Mouse (Mus musculus) lung, embryonic 14.5 days (tissue): ENCODE results near the gene Meox1. TPM values are rescaled to one million over a fixed set of nuclear protein-coding genes. Genes with fewer than 3 reads are reported as not detected.

Experiments used
- ATAC-seq: fragments of 200-750 bp; cut with Nextera tagmentation; 2 replicates; pipeline ENCODE4 v1.8.0; 2017; ENCODE audit warnings: mild to moderate bottlenecking, moderate TSS enrichment, moderate library complexity; ENCODE audit not compliant: insufficient read depth
- DNase-seq: peaks from one replicate; pipeline ENCODE4 v3.0.0-alpha.2; 2015
- H3K27ac ChIP-seq: fragments of 300-500 bp; sonication (generic); 2 replicates; pipeline ENCODE4 v1.5.1; 2014; ENCODE audit warnings: low read depth, mild to moderate bottlenecking, moderate library complexity
- H3K27me3 ChIP-seq: fragments of 300-500 bp; sonication (generic); 2 replicates; pipeline ENCODE4 v1.6.1; 2014; ENCODE audit warnings: low read length, control low read depth; ENCODE audit not compliant: insufficient read depth
- H3K36me3 ChIP-seq: fragments of 300-500 bp; sonication (generic); 2 replicates; pipeline ENCODE4 v1.6.1; 2014; ENCODE audit warnings: control low read depth; ENCODE audit not compliant: insufficient read depth
- H3K4me1 ChIP-seq: fragments of 300-500 bp; sonication (generic); 2 replicates; pipeline ENCODE4 v1.6.1; 2014; ENCODE audit warnings: antibody characterized with exemption, control low read depth; ENCODE audit not compliant: insufficient read depth
- H3K4me2 ChIP-seq: fragments of 300-500 bp; sonication (generic); 2 replicates; pipeline ENCODE4 v1.6.1; 2014; ENCODE audit warnings: mild to moderate bottlenecking
- H3K4me3 ChIP-seq: fragments of 300-500 bp; sonication (generic); 2 replicates; pipeline ENCODE4 v1.5.1; 2014; ENCODE audit warnings: low read depth, low read length
- H3K9ac ChIP-seq: fragments of 300-500 bp; sonication (generic); 2 replicates; pipeline ENCODE4 v1.6.1; 2014
- H3K9me3 ChIP-seq: fragments of 300-500 bp; sonication (generic); 2 replicates; pipeline ENCODE4 v1.6.1; 2016; ENCODE audit warnings: low read depth, low read length, control low read depth
- CTCF ChIP-seq: IDR thresholded peaks from 2 replicates; pipeline ENCODE4 v1.5.1; 2016; ENCODE audit warnings: antibody characterized with exemption, low read depth
- WGBS: fragments of 180-500 bp; shearing (Covaris S2); extraction: QIAGEN DNeasy Blood & Tissue Kit; methylation state at CpG from one replicate; pipeline ENCODE4 v1.1.7; 2014; 5-methylcytosine and 5-hydroxymethylcytosine counted together
- polyA plus RNA-seq: library from polyadenylated mRNA; unstranded; fragments of >200 nt; fragmentation: Nextera tagmentation; extraction: Ambion mirVana; gene quantifications from 2 replicates; pipeline ENCODE4 v1.2.1, GENCODE M21; 2014

The Meox1 gene
- polyA plus RNA-seq, 1 experiment from 2014 or later = 7.9 TPM

DNA sequence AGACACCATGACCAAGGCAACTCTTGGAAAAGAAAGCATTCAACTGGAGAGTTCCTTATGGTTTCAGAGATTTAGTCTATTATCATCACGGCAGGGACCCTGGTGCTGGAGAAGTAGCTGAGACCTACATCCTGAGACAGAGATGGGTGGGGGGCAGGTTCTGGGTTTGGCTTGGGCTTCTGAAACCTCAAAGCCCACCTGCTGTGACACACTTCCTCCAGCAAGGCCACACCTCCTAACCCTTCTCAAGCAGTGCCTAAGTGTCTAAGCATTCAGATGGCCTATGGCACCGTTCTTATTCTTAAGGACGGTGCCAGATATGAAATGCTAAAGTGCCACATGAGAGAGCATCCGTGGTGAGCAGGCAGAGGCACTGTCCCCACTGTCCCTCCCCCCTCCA lies 4.2 kb upstream of the Meox1 start:
- Histone ChIP-seq H3K27ac (no peak overlapping the region), H3K4me3 (no peak overlapping the region), H3K36me3 (no peaks in the 10 kb centered on the region), H3K27me3 (no peaks in the 10 kb centered on the region), H3K9me3 (no peaks in the 10 kb centered on the region), H3K4me1 (peaks cover 25% of the 10 kb centered on the region), H3K4me2 (no peak overlapping the region), H3K9ac (no peak overlapping the region)
- ATAC-seq (no peak), DNase-seq (no peak)
- 88% methylated on average over 4 of the region's 4 CpGs for WGBS
- TF ChIP-seq CTCF = no peak

GRCm38 (mm10) chr11:101896546-101897361 lies 2.6 kb upstream of the Meox1 start:
- Histone ChIP-seq H3K4me1 (peaks cover 25% of the 10 kb centered on the region), H3K27ac (no peak overlapping the region), H3K9ac (no peak overlapping the region), H3K36me3 (no peaks in the 10 kb centered on the region), H3K9me3 (no peaks in the 10 kb centered on the region), H3K4me3 (no peak overlapping the region), H3K4me2 (no peak overlapping the region), H3K27me3 (0 out of 2 replicates have a peak, but pooled peaks cover 1% of the 10 kb centered on the region)
- 14% methylated on average over 13 of the region's 13 CpGs for WGBS
- ATAC-seq (peak; percentile 18; the same call in 1 of the 2 replicates), DNase-seq (peak; percentile 69)
- TF ChIP-seq CTCF = no peak

DNA sequence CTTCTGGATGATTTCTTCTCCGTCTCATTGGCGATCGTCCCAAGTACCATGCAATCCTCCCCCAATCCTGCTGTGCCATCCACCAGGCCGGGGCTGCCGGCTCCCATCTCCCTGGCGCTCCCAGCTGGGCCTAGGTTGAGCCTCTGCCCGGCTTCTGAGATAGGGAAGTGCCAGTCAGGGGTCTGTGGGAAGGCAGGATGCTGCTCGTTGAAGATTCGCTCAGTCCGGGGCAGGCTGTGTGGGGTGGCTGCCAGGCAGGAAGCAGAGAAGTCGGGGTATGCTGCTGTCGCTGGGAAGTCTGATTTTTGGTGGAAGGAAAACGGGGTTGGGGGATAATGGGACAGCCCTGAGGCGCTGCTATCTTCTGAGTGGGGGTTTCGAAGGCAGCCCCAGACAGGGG lies 614 bp downstream of the Meox1 start:
- peak; percentile 61 for DNase-seq
- Histone ChIP-seq H3K9ac (peak overlapping the region; percentile 40), H3K4me1 (peaks cover 29% of the 10 kb centered on the region), H3K36me3 (no peaks in the 10 kb centered on the region), H3K4me2 (peak overlapping the region; percentile 57), H3K9me3 (no peaks in the 10 kb centered on the region), H3K27ac (peak overlapping the region; percentile 36; the same call in 1 of the 2 replicates), H3K4me3 (peak overlapping the region; percentile 25), H3K27me3 (0 out of 2 replicates have a peak, but pooled peaks cover 5% of the 10 kb centered on the region)
- ATAC-seq = peak; percentile 29; the same call in 1 of the 2 replicates
- TF ChIP-seq CTCF = no peak
- WGBS = 18% methylated on average over 15 of the region's 15 CpGs

DNA sequence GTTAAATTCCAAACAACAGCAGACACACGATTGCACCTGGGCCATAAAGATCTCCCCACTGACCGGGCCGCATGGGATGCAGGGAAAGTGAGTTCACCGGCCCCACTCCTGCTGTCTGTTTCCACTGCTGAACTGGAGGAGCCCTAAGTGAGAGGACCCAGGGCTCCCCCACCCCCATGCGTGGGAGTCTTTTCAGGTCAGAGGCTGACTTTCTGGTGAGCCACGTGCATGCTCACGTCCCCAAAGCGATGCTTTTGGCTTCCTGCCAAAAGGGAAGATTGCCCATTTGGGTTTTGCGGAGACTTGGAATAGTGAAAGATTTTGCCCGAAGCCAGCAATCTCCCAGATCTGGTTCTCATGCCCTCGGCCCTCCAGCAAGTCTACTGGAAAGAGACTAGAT lies 2.7 kb downstream of the Meox1 start:
- DNase-seq = peak; percentile 78
- no peak overlapping the region for H3K4me3 ChIP-seq
- peaks cover 29% of the 10 kb centered on the region for H3K4me1 ChIP-seq
- H3K4me2 ChIP-seq = peak overlapping the region; percentile 33
- H3K27ac ChIP-seq = no peak overlapping the region
- H3K27me3 ChIP-seq = 0 out of 2 replicates have a peak, but pooled peaks cover 5% of the 10 kb centered on the region
- ATAC-seq = no peak
- H3K9me3 ChIP-seq = no peaks in the 10 kb centered on the region
- no peak overlapping the region for H3K9ac ChIP-seq
- no peak for TF ChIP-seq CTCF
- H3K36me3 ChIP-seq = no peaks in the 10 kb centered on the region
- 12% methylated on average over 11 of the region's 11 CpGs for WGBS

GRCm38 (mm10) chr11:101889781-101890180 lies 4.4 kb downstream of the Meox1 start:
- no peak for TF ChIP-seq CTCF
- Histone ChIP-seq H3K9ac (peak overlapping the region; percentile 17; the same call in 1 of the 2 replicates), H3K4me2 (peak overlapping the region; percentile 52), H3K27me3 (0 out of 2 replicates have a peak, but pooled peaks cover 5% of the 10 kb centered on the region), H3K36me3 (no peaks in the 10 kb centered on the region), H3K4me3 (0 out of 2 replicates have a peak overlapping the region, but pooled peaks have one; percentile 3), H3K9me3 (no peaks in the 10 kb centered on the region), H3K4me1 (peaks cover 40% of the 10 kb centered on the region), H3K27ac (peak overlapping the region; percentile 10; the same call in 1 of the 2 replicates)
- WGBS = 2% methylated on average over 13 of the region's 13 CpGs
- ATAC-seq (no peak), DNase-seq (no peak)

DNA sequence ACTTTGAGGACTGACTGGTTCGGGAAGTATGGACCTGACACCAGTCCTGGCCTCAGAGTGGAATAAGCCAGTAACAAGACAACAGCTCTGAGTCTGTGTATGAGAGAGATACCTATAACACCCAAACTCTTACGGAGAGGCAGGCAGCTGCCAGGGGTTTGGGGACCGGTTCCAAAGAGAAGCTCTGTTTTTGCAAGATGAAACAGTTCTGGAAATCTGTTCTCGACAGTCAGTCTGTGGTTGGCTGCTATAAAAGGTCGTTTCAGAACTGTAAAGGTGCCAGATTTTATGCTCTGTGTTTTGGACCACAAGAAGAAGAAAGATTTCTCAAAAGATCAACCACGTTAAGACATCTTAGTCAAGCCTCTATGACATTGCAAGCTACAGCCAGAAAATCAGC lies 5.4 kb downstream of the Meox1 start:
- H3K27ac ChIP-seq = no peak overlapping the region
- WGBS = 34% methylated on average over 6 of the region's 6 CpGs
- TF ChIP-seq CTCF = no peak
- H3K4me3 ChIP-seq = no peak overlapping the region
- no peaks in the 10 kb centered on the region for H3K36me3 ChIP-seq
- H3K4me2 ChIP-seq = no peak overlapping the region
- H3K9me3 ChIP-seq = no peaks in the 10 kb centered on the region
- DNase-seq (no peak), ATAC-seq (no peak)
- H3K4me1 ChIP-seq = peaks cover 36% of the 10 kb centered on the region
- H3K9ac ChIP-seq = no peak overlapping the region
- 0 out of 2 replicates have a peak, but pooled peaks cover 5% of the 10 kb centered on the region for H3K27me3 ChIP-seq

GRCm38 (mm10) chr11:101886436-101886835 lies 7.7 kb downstream of the Meox1 start:
- Histone ChIP-seq H3K4me3 (no peak overlapping the region), H3K9me3 (no peaks in the 10 kb centered on the region), H3K9ac (no peak overlapping the region), H3K27ac (peak overlapping the region; percentile 69), H3K4me2 (no peak overlapping the region), H3K4me1 (peaks cover 47% of the 10 kb centered on the region), H3K36me3 (no peaks in the 10 kb centered on the region), H3K27me3 (0 out of 2 replicates have a peak, but pooled peaks cover 1% of the 10 kb centered on the region)
- TF ChIP-seq CTCF = no peak
- ATAC-seq (no peak), DNase-seq (peak; percentile 59)
- WGBS = 58% methylated on average over 12 of the region's 12 CpGs
